34 mouse cellular contexts compared by ENCODE assay signal in the genomic region with DNA sequence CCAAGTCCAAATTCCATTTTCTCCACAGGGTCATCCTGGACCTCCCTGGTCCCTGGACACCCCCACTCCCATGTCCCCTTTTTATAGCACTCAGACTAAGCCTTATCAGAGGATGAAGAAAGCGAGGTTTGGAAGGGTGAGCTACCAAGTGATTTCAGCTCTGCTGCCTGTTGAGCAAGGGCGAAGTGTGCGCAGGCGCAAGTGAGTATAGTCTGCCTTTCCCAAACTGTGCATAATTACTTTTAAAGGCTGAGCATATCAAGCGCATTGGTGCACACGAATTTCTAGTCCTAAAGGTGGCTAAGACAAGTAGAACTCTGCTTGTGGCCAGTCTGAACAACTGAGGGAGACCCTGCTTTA. TPM values are rescaled to one million over a fixed set of nuclear protein-coding genes. Genes with fewer than 3 reads are reported as not detected.
A peak's percentile ranks its signal among the peaks of the same experiment; 100 is the strongest.
DNase-seq lines count a peak whose midpoint lies in the region; ATAC-seq and TF ChIP-seq lines count a peak whose summit lies in the region.
"Had no signal": no experiment of that assay in that cellular context is flagged by ENCODE, and none has a peak within 500 bp of the region (broad histone marks: within the 10 kb centered on the region; RNA-seq: fewer than 3 reads in every experiment).

No protein-coding gene starts in this region.

- DNase-seq in heart, adult 2 months = no peak
- DNase-seq in MEL-GATA-1-ER (ENCODE audit: extremely low read depth, low read depth) = peak; percentile 33
- DNase-seq in adrenal gland, adult 18-20 months (ENCODE audit: low spot score in 2 of 2) = no peak
- DNase-seq in forebrain, postnatal 0 days = no peak
- DNase-seq: adrenal gland, postnatal 25 days; cerebellum, adult 2 months; cerebellum, postnatal 14 days; gastrocnemius, postnatal 14 days; kidney, adult 8-10 months; layer of hippocampus, adult 9-11 months; midbrain, embryonic 14.5 days; right cerebral cortex, adult 18-20 months; spleen, adult 18-20 months; thymus, adult 18-20 months; thymus, postnatal 25 days had no signal

- no peak for TF ChIP-seq CTCF in heart, adult 2 months (IDR thresholded peaks at IDR 0.05)
- no peak for TF ChIP-seq CTCF in intestine, postnatal 0 days (IDR thresholded peaks at IDR 0.05; ENCODE audit: low read depth)
- TF ChIP-seq CTCF in forebrain, postnatal 0 days (IDR thresholded peaks at IDR 0.05; ENCODE audit: low read depth) = no peak

- H3K4me2 ChIP-seq in heart, embryonic 12.5 days = no peak overlapping the region
- H3K4me2 ChIP-seq in intestine, postnatal 0 days (replicated peaks; ENCODE audit: low read depth) = no peak overlapping the region
- H3K4me2 ChIP-seq in intestine, embryonic 15.5 days (replicated peaks) = no peak overlapping the region
- peak overlapping the region; percentile 46 for H3K4me2 ChIP-seq in liver, embryonic 16.5 days (ENCODE audit: low read depth, low read length)
- H3K4me2 ChIP-seq in forebrain, postnatal 0 days (ENCODE audit: low read depth) = no peak overlapping the region
- H3K4me2 ChIP-seq: forebrain, embryonic 13.5 days; heart, embryonic 11.5 days; hindbrain, embryonic 15.5 days had no signal

- no peak for ATAC-seq in heart, embryonic 12.5 days (ENCODE audit: insufficient number of reproducible peaks, low FRiP score)
- ATAC-seq in intestine, postnatal 0 days = peak; percentile 20; the same call in 1 of the 2 replicates
- ATAC-seq in intestine, embryonic 15.5 days = no peak
- ATAC-seq in liver, embryonic 16.5 days (ENCODE audit: low read depth) = peak; percentile 49; the same call in 1 of the 2 replicates
- ATAC-seq in forebrain, postnatal 0 days = no peak
- ATAC-seq: forebrain, embryonic 13.5 days; inflammation-experienced regulatory T-cells, adult 6 months had no signal

- H3K4me3 ChIP-seq in heart, adult 2 months = no peak overlapping the region
- no peak overlapping the region for H3K4me3 ChIP-seq in heart, embryonic 12.5 days
- no peak overlapping the region for H3K4me3 ChIP-seq in intestine, postnatal 0 days (ENCODE audit: low read depth, low read length)
- no peak overlapping the region for H3K4me3 ChIP-seq in intestine, embryonic 15.5 days (replicated peaks)
- H3K4me3 ChIP-seq in liver, embryonic 16.5 days (ENCODE audit: low read depth, low read length) = no peak overlapping the region
- no peak overlapping the region for H3K4me3 ChIP-seq in forebrain, postnatal 0 days (ENCODE audit: low read depth, low read length)
- H3K4me3 ChIP-seq: forebrain, embryonic 13.5 days; hindbrain, embryonic 10.5 days; hindbrain, embryonic 15.5 days had no signal

- H3K27ac ChIP-seq in heart, adult 2 months = peak overlapping the region; percentile 59; the same call in 1 of the 2 replicates
- H3K27ac ChIP-seq in heart, embryonic 12.5 days (ENCODE audit: poor library complexity, severe bottlenecking) = no peak overlapping the region
- no peak overlapping the region for H3K27ac ChIP-seq in intestine, postnatal 0 days (ENCODE audit: low read depth, low read length)
- no peak overlapping the region for H3K27ac ChIP-seq in intestine, embryonic 15.5 days
- no peak overlapping the region for H3K27ac ChIP-seq in liver, embryonic 16.5 days (ENCODE audit: low read length)
- H3K27ac ChIP-seq in forebrain, postnatal 0 days (ENCODE audit: low read depth, low read length) = no peak overlapping the region
- H3K27ac ChIP-seq: forebrain, embryonic 13.5 days; hindbrain, embryonic 10.5 days; hindbrain, embryonic 15.5 days; kidney, postnatal 0 days; macrophage; stomach, postnatal 0 days had no signal

- H3K4me1 ChIP-seq in heart, adult 2 months (ENCODE audit: control insufficient read depth, insufficient read depth, low read length) = peaks cover 27% of the 10 kb centered on the region
- peaks cover 53% of the 10 kb centered on the region for H3K4me1 ChIP-seq in heart, embryonic 12.5 days (replicated peaks)
- H3K4me1 ChIP-seq in intestine, postnatal 0 days (replicated peaks; ENCODE audit: control insufficient read depth, insufficient read depth, low read length) = no peaks in the 10 kb centered on the region
- H3K4me1 ChIP-seq in intestine, embryonic 15.5 days (replicated peaks) = peaks cover 3% of the 10 kb centered on the region; the same call in 1 of the 2 replicates
- H3K4me1 ChIP-seq in liver, embryonic 16.5 days (ENCODE audit: control insufficient read depth, low read depth, low read length) = peaks cover 27% of the 10 kb centered on the region
- no peaks in the 10 kb centered on the region for H3K4me1 ChIP-seq in forebrain, postnatal 0 days (ENCODE audit: insufficient read depth)

- no peaks in the 10 kb centered on the region for H3K36me3 ChIP-seq in heart, adult 2 months (ENCODE audit: control insufficient read depth, insufficient read depth, low read length)
- no peaks in the 10 kb centered on the region for H3K36me3 ChIP-seq in heart, embryonic 12.5 days
- no peaks in the 10 kb centered on the region for H3K36me3 ChIP-seq in intestine, postnatal 0 days (ENCODE audit: control insufficient read depth, insufficient read depth)
- no peaks in the 10 kb centered on the region for H3K36me3 ChIP-seq in intestine, embryonic 15.5 days
- H3K36me3 ChIP-seq in liver, embryonic 16.5 days (ENCODE audit: control insufficient read depth, insufficient read depth) = no peaks in the 10 kb centered on the region
- H3K36me3 ChIP-seq in forebrain, postnatal 0 days (ENCODE audit: insufficient read depth) = no peaks in the 10 kb centered on the region
- H3K36me3 ChIP-seq: hindbrain, embryonic 10.5 days; hindbrain, embryonic 15.5 days had no signal

- H3K79me2 ChIP-seq in heart, adult 2 months (replicated peaks; ENCODE audit: control insufficient read depth, insufficient read depth, low read length) = no peaks in the 10 kb centered on the region

- H3K9me3 ChIP-seq in heart, embryonic 12.5 days (replicated peaks) = no peaks in the 10 kb centered on the region
- no peaks in the 10 kb centered on the region for H3K9me3 ChIP-seq in intestine, postnatal 0 days (ENCODE audit: control insufficient read depth)
- no peaks in the 10 kb centered on the region for H3K9me3 ChIP-seq in intestine, embryonic 15.5 days
- H3K9me3 ChIP-seq in liver, embryonic 16.5 days (replicated peaks; ENCODE audit: control insufficient read depth, low read length) = no peaks in the 10 kb centered on the region
- H3K9me3 ChIP-seq in forebrain, postnatal 0 days (ENCODE audit: low read length) = no peaks in the 10 kb centered on the region
- H3K9me3 ChIP-seq: forebrain, embryonic 13.5 days; hindbrain, embryonic 10.5 days; hindbrain, embryonic 15.5 days had no signal

- intact Hi-C loops in heart, adult 2 months (cut with DNase I) = no loop called here

- no peak overlapping the region for H3K9ac ChIP-seq in heart, adult 2 months (ENCODE audit: low read depth, low read length)
- no peak overlapping the region for H3K9ac ChIP-seq in heart, embryonic 12.5 days
- no peak overlapping the region for H3K9ac ChIP-seq in intestine, postnatal 0 days (ENCODE audit: low read depth, low read length)
- H3K9ac ChIP-seq in intestine, embryonic 15.5 days = no peak overlapping the region
- H3K9ac ChIP-seq in liver, embryonic 16.5 days (ENCODE audit: low read depth, low read length) = no peak overlapping the region
- no peak overlapping the region for H3K9ac ChIP-seq in forebrain, postnatal 0 days
- H3K9ac ChIP-seq: forebrain, embryonic 13.5 days; hindbrain, embryonic 15.5 days had no signal

- no peak for TF ChIP-seq EP300 in heart, adult 2 months (IDR thresholded peaks at IDR 0.05; ENCODE audit: insufficient read depth, low read depth, low read length)

- H3K27me3 ChIP-seq in heart, adult 2 months (ENCODE audit: control insufficient read depth, insufficient read depth, low read length) = no peaks in the 10 kb centered on the region
- H3K27me3 ChIP-seq in heart, embryonic 12.5 days (replicated peaks) = peaks cover 10% of the 10 kb centered on the region; the same call in 1 of the 2 replicates
- H3K27me3 ChIP-seq in intestine, postnatal 0 days (replicated peaks; ENCODE audit: control insufficient read depth, insufficient read depth, low read length) = no peaks in the 10 kb centered on the region; the same call in 1 of the 2 replicates
- H3K27me3 ChIP-seq in intestine, embryonic 15.5 days (replicated peaks) = no peaks in the 10 kb centered on the region; the same call in 1 of the 2 replicates
- peaks cover 8% of the 10 kb centered on the region; the same call in 1 of the 2 replicates for H3K27me3 ChIP-seq in liver, embryonic 16.5 days (ENCODE audit: control insufficient read depth, insufficient read depth, low read depth, low read length)
- no peaks in the 10 kb centered on the region for H3K27me3 ChIP-seq in forebrain, postnatal 0 days (ENCODE audit: insufficient read depth, low read length)
- H3K27me3 ChIP-seq: CH12.LX; forebrain, embryonic 13.5 days; hindbrain, embryonic 15.5 days had no signal

- WGBS in heart, adult 2 months = 61% methylated on average over 6 of the region's 6 CpGs
- 78% methylated on average over 6 of the region's 6 CpGs for WGBS in heart, embryonic 12.5 days
- WGBS in intestine, postnatal 0 days = 67% methylated on average over 6 of the region's 6 CpGs
- 80% methylated on average over 6 of the region's 6 CpGs for WGBS in intestine, embryonic 15.5 days
- 37% methylated on average over 6 of the region's 6 CpGs for WGBS in liver, embryonic 16.5 days (ENCODE audit: insufficient replicate concordance)
- 88% methylated on average over 6 of the region's 6 CpGs for WGBS in forebrain, postnatal 0 days

- TF ChIP-seq POLR2A in heart, adult 2 months (IDR thresholded peaks at IDR 0.05; ENCODE audit: insufficient read depth, low read depth, low read length) = no peak

RNA-seq across cellular contexts. Expression of a gene that starts 35.5 kb away (rescaled TPM):
- under 1 TPM; 0.21 to 0.36 TPM for total RNA-seq in heart, adult 2 months (2021)
- 1.5 TPM in 2 replicates for polyA plus RNA-seq in heart, adult 2 months (2012; rRNA removed)
- polyA plus RNA-seq in heart, embryonic 12.5 days (2016; fragmentation: Nextera tagmentation; extraction: Ambion mirVana) = 0.24 and 0.63 TPM in 2 replicates
- polyA plus RNA-seq in intestine, postnatal 0 days (2015; fragmentation: Nextera tagmentation; extraction: Ambion mirVana) = 0.92 and 1.2 TPM in 2 replicates
- 0.62 and 0.92 TPM in 2 replicates for polyA plus RNA-seq in intestine, embryonic 15.5 days (2015; fragmentation: Nextera tagmentation; extraction: Ambion mirVana)
- 0.02 TPM in 1 of 2 replicates, not detected in the other for polyA plus RNA-seq in liver, embryonic 16.5 days (2015; fragmentation: Nextera tagmentation; extraction: Ambion mirVana)
- under 1 TPM; 0.07 to 0.86 TPM for total RNA-seq in adrenal gland, adult 18-20 months (2021)
- 0.08 and 0.43 TPM in 2 replicates for total RNA-seq in forebrain, postnatal 0 days (2014; rRNA removed)
- polyA plus RNA-seq in forebrain, postnatal 0 days (2015; fragmentation: Nextera tagmentation; extraction: Ambion mirVana) = 0.05 and 0.22 TPM in 2 replicates
- total RNA-seq: liver, adult 2 months had no signal
- polyA plus RNA-seq: midbrain, embryonic 14.5 days; neural tube, embryonic 11.5 days had no signal

RNA-seq across cellular contexts. Expression of a gene that starts 56.6 kb away (rescaled TPM):
- under 1 TPM; 0.13 to 0.14 TPM for total RNA-seq in heart, adult 2 months (2021)
- 0.14 and 0.15 TPM in 2 replicates for polyA plus RNA-seq in heart, adult 2 months (2012; rRNA removed)
- not detected in 2 replicates for polyA plus RNA-seq in heart, embryonic 12.5 days (2016; fragmentation: Nextera tagmentation; extraction: Ambion mirVana)
- 0.08 and 0.20 TPM in 2 replicates for polyA plus RNA-seq in intestine, postnatal 0 days (2015; fragmentation: Nextera tagmentation; extraction: Ambion mirVana)
- polyA plus RNA-seq in intestine, embryonic 15.5 days (2015; fragmentation: Nextera tagmentation; extraction: Ambion mirVana) = 0.20 and 0.26 TPM in 2 replicates
- 0.40 and 0.53 TPM in 2 replicates for polyA plus RNA-seq in liver, embryonic 16.5 days (2015; fragmentation: Nextera tagmentation; extraction: Ambion mirVana)
- under 1 TPM in 1 of 2 experiments, not detected in 1; 0.16 TPM for total RNA-seq in adrenal gland, adult 18-20 months (2021)
- 0.05 TPM in 1 of 2 replicates, not detected in the other for total RNA-seq in forebrain, postnatal 0 days (2014; rRNA removed)
- 0.13 and 0.14 TPM in 2 replicates for polyA plus RNA-seq in forebrain, postnatal 0 days (2015; fragmentation: Nextera tagmentation; extraction: Ambion mirVana)
- total RNA-seq: adrenal gland, postnatal 25 days; gastrocnemius, postnatal 14 days; left cerebral cortex, postnatal 14 days; liver, adult 2 months had no signal
- polyA plus RNA-seq: C2C12; embryonic facial prominence, embryonic 11.5 days; forebrain, embryonic 13.5 days; hindbrain, embryonic 15.5 days; limb, embryonic 11.5 days; liver, adult 2 months; neural tube, embryonic 11.5 days had no signal

Comparison
In these comparisons a context has a peak if more than half of its experiments do, and no peak if none do; other contexts are left out.
1. ATAC-seq: peak in intestine, postnatal 0 days (single experiment) and liver, embryonic 16.5 days (single experiment); none in heart, embryonic 12.5 days (single experiment), intestine, embryonic 15.5 days (single experiment) and forebrain, postnatal 0 days (single experiment).